Mouse (Mus musculus) lung, adult 2 months (tissue): Measurements from ENCODE around the gene 2210016F16Rik.

Experiments
- CTCF ChIP-seq: fragments of 200-500 bp; IDR thresholded peaks from 2 replicates; pipeline ENCODE4 v1.5.1; 2011; ENCODE audit warnings: mild to moderate bottlenecking, low read length, control low read depth; ENCODE audit not compliant: insufficient read depth
- POLR2A ChIP-seq: fragments of 200-500 bp; IDR thresholded peaks from 2 replicates; pipeline ENCODE4 v1.6.1; 2011; ENCODE audit warnings: low read depth, mild to moderate bottlenecking, control low read depth, low read length, borderline replicate concordance; ENCODE audit errors: extremely low read depth

GRCm38 (mm10) chr13:58364353-58365175 lies 20.5 kb downstream of the 2210016F16Rik start:
- TF ChIP-seq POLR2A, result no peak
- no peak for TF ChIP-seq CTCF
